Comparison of ENCODE assay signal across 15 mouse cellular contexts in the genomic region with DNA sequence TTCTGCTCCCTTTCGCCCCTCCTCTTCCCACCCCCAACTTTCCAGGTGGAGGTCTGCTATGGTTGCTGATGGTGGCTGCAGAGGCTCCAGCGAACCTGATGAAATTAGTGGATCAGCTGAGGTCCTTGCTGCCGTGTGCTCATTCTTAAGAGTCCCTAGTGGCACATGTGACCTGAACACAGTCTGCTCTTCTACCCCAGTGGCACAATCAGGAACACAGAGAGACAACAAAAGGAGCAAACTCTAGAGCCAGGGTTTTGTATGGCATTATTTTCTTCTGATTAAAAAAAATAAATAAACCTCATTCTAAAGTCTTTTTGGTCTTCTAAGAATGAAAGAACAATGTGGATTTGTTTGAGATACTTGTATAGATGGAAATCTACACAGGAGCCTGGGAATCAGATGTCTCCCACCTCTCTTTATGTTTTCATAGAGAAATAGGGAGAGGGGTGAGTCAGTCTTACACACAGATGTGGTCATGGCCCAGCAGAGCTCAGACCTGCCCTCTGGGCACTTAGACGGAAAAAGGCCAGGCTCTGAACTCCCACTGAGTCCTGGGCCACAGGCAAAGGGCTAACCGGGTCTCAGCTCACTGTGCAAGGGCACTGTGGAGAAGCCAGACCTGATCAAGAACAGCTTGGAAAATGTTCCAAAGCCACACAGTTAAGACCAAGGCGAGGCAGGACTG. TPM values are rescaled to one million over a fixed set of nuclear protein-coding genes. Genes with fewer than 3 reads are reported as not detected.
DNase-seq lines count a peak whose midpoint lies in the region; ATAC-seq and TF ChIP-seq lines count a peak whose summit lies in the region.
"Had no signal": no experiment of that assay in that cellular context is flagged by ENCODE, and none has a peak within 500 bp of the region (broad histone marks: within the 10 kb centered on the region; RNA-seq: fewer than 3 reads in every experiment).

No protein-coding gene starts in this region.

- in situ Hi-C loops in CH12.LX (cut with MboI; ENCODE audit: low pct_ligation_motif_present, low pct_unique_long_range_greater_than_20kb, low sequenced_read_pairs) = loop anchor here (10.0 kb wide), 1 partner anchor 200 kb away; no protein-coding TSS in a partner anchor

- H3K4me2 ChIP-seq in heart, embryonic 15.5 days = no peak overlapping the region
- no peak overlapping the region for H3K4me2 ChIP-seq in CH12.LX (ENCODE audit: insufficient read depth, low read depth, poor library complexity, severe bottlenecking)
- H3K4me2 ChIP-seq in liver, embryonic 15.5 days = peak overlapping the region; percentile 43
- no peak overlapping the region for H3K4me2 ChIP-seq in midbrain, embryonic 16.5 days (ENCODE audit: low read length)
- H3K4me2 ChIP-seq: forebrain, embryonic 12.5 days; limb, embryonic 13.5 days had no signal

- no peak overlapping the region for H3K4me3 ChIP-seq in heart, embryonic 15.5 days
- no peak overlapping the region for H3K4me3 ChIP-seq in CH12.LX (replicated peaks in 1 of 3; ENCODE audit: low read depth in 2 of 3, low read length in 2 of 3, poor library complexity in 1 of 3)
- H3K4me3 ChIP-seq in embryonic facial prominence, embryonic 10.5 days = no peak overlapping the region
- no peak overlapping the region for H3K4me3 ChIP-seq in liver, embryonic 15.5 days (replicated peaks)
- no peak overlapping the region for H3K4me3 ChIP-seq in midbrain, embryonic 16.5 days (ENCODE audit: low read depth, low read length)
- H3K4me3 ChIP-seq: forebrain, embryonic 12.5 days; gastrocnemius, adult 2 months; limb, embryonic 13.5 days had no signal

- H3K27me3 ChIP-seq in heart, embryonic 15.5 days = no peaks in the 10 kb centered on the region
- H3K27me3 ChIP-seq in CH12.LX (replicated peaks) = no peaks in the 10 kb centered on the region
- no peaks in the 10 kb centered on the region for H3K27me3 ChIP-seq in embryonic facial prominence, embryonic 10.5 days (replicated peaks; ENCODE audit: low read depth, poor library complexity, severe bottlenecking)
- no peaks in the 10 kb centered on the region for H3K27me3 ChIP-seq in liver, embryonic 15.5 days
- H3K27me3 ChIP-seq in midbrain, embryonic 16.5 days (ENCODE audit: control insufficient read depth, insufficient read depth, low read depth, low read length) = no peaks in the 10 kb centered on the region
- H3K27me3 ChIP-seq: forebrain, embryonic 12.5 days; limb, embryonic 13.5 days had no signal

- TF ChIP-seq RAD21 in CH12.LX (IDR thresholded peaks at IDR 0.05; ENCODE audit: low read depth, low read length) = no peak

- TF ChIP-seq POLR2A in CH12.LX (IDR thresholded peaks at IDR 0.05; ENCODE audit: low read depth, low read length) = no peak

- no peaks in the 10 kb centered on the region for H3K4me1 ChIP-seq in heart, embryonic 15.5 days (replicated peaks)
- H3K4me1 ChIP-seq in CH12.LX (ENCODE audit: control insufficient read depth in 1 of 2, insufficient read depth in 2 of 2) = peaks cover 0 to 29% of the 10 kb centered on the region in 2 experiments; a peak in 2 of 4 replicates
- peaks cover 23% of the 10 kb centered on the region for H3K4me1 ChIP-seq in embryonic facial prominence, embryonic 10.5 days
- peaks cover 88% of the 10 kb centered on the region for H3K4me1 ChIP-seq in liver, embryonic 15.5 days (replicated peaks)
- H3K4me1 ChIP-seq in midbrain, embryonic 16.5 days (ENCODE audit: control insufficient read depth, insufficient read depth, low read length) = no peaks in the 10 kb centered on the region
- H3K4me1 ChIP-seq: forebrain, embryonic 12.5 days had no signal

- dilution Hi-C loops in CH12.LX (cut with MboI; ENCODE audit: extremely low pct_ligation_motif_present, extremely low pct_unique_long_range_greater_than_20kb, low sequenced_read_pairs) = no loop called here

- H3K9me3 ChIP-seq in heart, embryonic 15.5 days (replicated peaks) = no peaks in the 10 kb centered on the region
- no peaks in the 10 kb centered on the region for H3K9me3 ChIP-seq in CH12.LX (replicated peaks; ENCODE audit: low read length)
- no peaks in the 10 kb centered on the region for H3K9me3 ChIP-seq in embryonic facial prominence, embryonic 10.5 days
- no peaks in the 10 kb centered on the region for H3K9me3 ChIP-seq in liver, embryonic 15.5 days (replicated peaks)
- no peaks in the 10 kb centered on the region for H3K9me3 ChIP-seq in midbrain, embryonic 16.5 days (replicated peaks; ENCODE audit: control insufficient read depth, low read length, poor library complexity, severe bottlenecking)
- H3K9me3 ChIP-seq: forebrain, embryonic 12.5 days; limb, embryonic 13.5 days had no signal

- TF ChIP-seq EP300 in CH12.LX (IDR thresholded peaks at IDR 0.05; ENCODE audit: low read length) = no peak; the same call in 1 of the 2 replicates

- H3K27ac ChIP-seq in heart, embryonic 15.5 days = no peak overlapping the region
- H3K27ac ChIP-seq in CH12.LX (ENCODE audit: insufficient read depth, low read depth) = no peak overlapping the region
- H3K27ac ChIP-seq in embryonic facial prominence, embryonic 10.5 days (replicated peaks) = peak overlapping the region; percentile 73
- peak overlapping the region; percentile 92 for H3K27ac ChIP-seq in liver, embryonic 15.5 days (replicated peaks)
- no peak overlapping the region for H3K27ac ChIP-seq in midbrain, embryonic 16.5 days (ENCODE audit: low read length)
- H3K27ac ChIP-seq: forebrain, embryonic 12.5 days; gastrocnemius, adult 2 months; kidney, postnatal 0 days; limb, embryonic 13.5 days had no signal

- WGBS in heart, embryonic 15.5 days = 59% methylated on average over 6 of the region's 6 CpGs
- WGBS in embryonic facial prominence, embryonic 10.5 days = 45% methylated on average over 6 of the region's 6 CpGs
- 32% methylated on average over 6 of the region's 6 CpGs for WGBS in liver, embryonic 15.5 days (ENCODE audit: insufficient replicate concordance)
- 64% methylated on average over 6 of the region's 6 CpGs for WGBS in midbrain, embryonic 16.5 days

- no peak overlapping the region for H3K9ac ChIP-seq in heart, embryonic 15.5 days
- H3K9ac ChIP-seq in CH12.LX (ENCODE audit: insufficient read depth, low read depth) = no peak overlapping the region
- peak overlapping the region; percentile 41 for H3K9ac ChIP-seq in liver, embryonic 15.5 days
- H3K9ac ChIP-seq in midbrain, embryonic 16.5 days (ENCODE audit: low read depth, low read length) = no peak overlapping the region
- H3K9ac ChIP-seq: forebrain, embryonic 12.5 days; limb, embryonic 13.5 days had no signal

- no peak for DNase-seq in heart, adult 9 months (ENCODE audit: low spot score in 2 of 2)
- peak; percentile 17 for DNase-seq in CH12.LX (ENCODE audit: extremely low read depth)
- DNase-seq in embryonic facial prominence, embryonic 10.5 days (ENCODE audit: low spot score) = no peak
- DNase-seq in thymus, postnatal 36 days = no peak
- no peak for DNase-seq in thymus, postnatal 0 days (ENCODE audit: low spot score)
- DNase-seq: cerebellum, adult 2 months; gastrocnemius, adult 2 months; layer of hippocampus, postnatal 36 days had no signal

- 0 out of 2 replicates have a peak, but pooled peaks have one; percentile 27 for ATAC-seq in heart, embryonic 15.5 days (replicated peaks; ENCODE audit: insufficient number of reproducible peaks, insufficient read depth, low FRiP score, low read depth)
- no peak for ATAC-seq in liver, embryonic 15.5 days (ENCODE audit: insufficient read depth)
- no peak for ATAC-seq in midbrain, embryonic 16.5 days
- ATAC-seq: hindbrain, embryonic 16.5 days had no signal

- TF ChIP-seq CTCF in CH12.LX (conservative IDR thresholded peaks at IDR 0.05 in 1 of 2, IDR thresholded peaks at IDR 0.05 in 1 of 2; ENCODE audit: low read depth in 2 of 2, low read length in 2 of 2) = no peak

- no peaks in the 10 kb centered on the region for H3K79me2 ChIP-seq in CH12.LX (replicated peaks; ENCODE audit: control insufficient read depth, extremely low read depth, insufficient read depth, poor library complexity, severe bottlenecking)

- no peaks in the 10 kb centered on the region for H3K36me3 ChIP-seq in heart, embryonic 15.5 days
- H3K36me3 ChIP-seq in CH12.LX (replicated peaks in 1 of 2; ENCODE audit: control insufficient read depth in 1 of 2, insufficient read depth in 1 of 2, low read length in 1 of 2) = no peaks in the 10 kb centered on the region
- no peaks in the 10 kb centered on the region for H3K36me3 ChIP-seq in embryonic facial prominence, embryonic 10.5 days (replicated peaks)
- H3K36me3 ChIP-seq in liver, embryonic 15.5 days (replicated peaks) = no peaks in the 10 kb centered on the region
- no peaks in the 10 kb centered on the region for H3K36me3 ChIP-seq in midbrain, embryonic 16.5 days (ENCODE audit: control insufficient read depth, insufficient read depth, low read length)
- H3K36me3 ChIP-seq: forebrain, embryonic 12.5 days; limb, embryonic 13.5 days had no signal

TF ChIP-seq in CH12.LX, 34 proteins besides CTCF, POLR2A, EP300 and RAD21:
- no peak for TF ChIP-seq USF2 (conservative IDR thresholded peaks at IDR 0.05; ENCODE audit: low read depth, low read length)
- no peak for TF ChIP-seq MEF2A (IDR thresholded peaks at IDR 0.05; ENCODE audit: borderline replicate concordance, low read depth, low read length)
- TF ChIP-seq MAFK (IDR thresholded peaks at IDR 0.05; ENCODE audit: insufficient replicate concordance, low read length) = no peak

RNA-seq across cellular contexts. Expression of gene Slc2a9, which starts 1.9 kb away (rescaled TPM):
- polyA plus RNA-seq in heart, embryonic 15.5 days (2015; fragmentation: Nextera tagmentation; extraction: Ambion mirVana) = 0.20 and 0.48 TPM in 2 replicates
- 1.3 and 1.6 TPM in 2 replicates for total RNA-seq in CH12.LX (2012; rRNA removed)
- 1.7 and 2.3 TPM in 2 replicates for total RNA-seq in CH12.LX (2014; rRNA removed)
- polyA plus RNA-seq in CH12.LX (2012; ENCODE audit: insufficient read length, low read depth) = 2.8 and 3.3 TPM in 2 replicates
- polyA plus RNA-seq in embryonic facial prominence, embryonic 10.5 days (2016; fragmentation: Nextera tagmentation; extraction: Ambion mirVana) = 0.34 TPM in 1 of 2 replicates, not detected in the other
- 2.3 and 2.6 TPM in 2 replicates for polyA plus RNA-seq in liver, embryonic 15.5 days (2015; fragmentation: Nextera tagmentation; extraction: Ambion mirVana)
- 0.23 and 0.73 TPM in 2 replicates for polyA plus RNA-seq in midbrain, embryonic 16.5 days (2015; fragmentation: Nextera tagmentation; extraction: Ambion mirVana)
- polyA plus RNA-seq in thymus, postnatal 0 days (2015; fragmentation: Nextera tagmentation; extraction: Ambion mirVana) = 4.7 and 5.2 TPM in 2 replicates

RNA-seq across cellular contexts. Expression of gene Wdr1, which starts 58.1 kb away (rescaled TPM):
- polyA plus RNA-seq in heart, embryonic 15.5 days (2015; fragmentation: Nextera tagmentation; extraction: Ambion mirVana) = 197 and 230 TPM in 2 replicates
- total RNA-seq in CH12.LX (2012; rRNA removed) (108 and 130 TPM in 2 replicates), CH12.LX (2014; rRNA removed) (173 and 187 TPM in 2 replicates)
- 137 and 142 TPM in 2 replicates for polyA plus RNA-seq in CH12.LX (2012; ENCODE audit: insufficient read length, low read depth)
- polyA plus RNA-seq in embryonic facial prominence, embryonic 10.5 days (2016; fragmentation: Nextera tagmentation; extraction: Ambion mirVana) = 200 and 203 TPM in 2 replicates
- polyA plus RNA-seq in liver, embryonic 15.5 days (2015; fragmentation: Nextera tagmentation; extraction: Ambion mirVana) = 81.2 and 84.4 TPM in 2 replicates
- 217 and 221 TPM in 2 replicates for polyA plus RNA-seq in midbrain, embryonic 16.5 days (2015; fragmentation: Nextera tagmentation; extraction: Ambion mirVana)
- polyA plus RNA-seq in thymus, postnatal 0 days (2015; fragmentation: Nextera tagmentation; extraction: Ambion mirVana) = 265 and 280 TPM in 2 replicates

Comparison
In these comparisons a context has a peak if more than half of its experiments do, and no peak if none do; other contexts are left out.
1. H3K27ac ChIP-seq: peak in embryonic facial prominence, embryonic 10.5 days (single experiment) and liver, embryonic 15.5 days (single experiment); none in heart, embryonic 15.5 days (single experiment), CH12.LX (single experiment) and midbrain, embryonic 16.5 days (single experiment).